Mouse (Mus musculus) skeletal muscle tissue, adult 2 months (tissue): Measurements from ENCODE around the gene Gm3182.
"Not testable (repeated sequence)": the region's sequence is repeated elsewhere in the genome, so short reads cannot be mapped to it uniquely, and the experiment has no call there.

Source experiments
- DNase-seq: peaks from one replicate; pipeline ENCODE4 v3.0.0-alpha.2; 2012; ENCODE audit warnings: low read depth, low spot score

The Gm3182 gene

GRCm38 (mm10) chr14:4481445-4481844 lies at the start of gene Gm3182:
TSS of gene Gm3182 (plus strand) at chr14:4481745.
- not testable (repeated sequence) for DNase-seq

- DNase-seq: not testable (repeated sequence)
Observed at GRCm38 (mm10) chr14:4499425-4499824, 17.9 kb downstream of the Gm3182 start.
